Mouse (Mus musculus) spleen, adult 2 months (tissue): ENCODE results near the gene Fam171a2.

ENCODE experiments used
- CTCF ChIP-seq: fragments of 200-500 bp; IDR thresholded peaks from 2 replicates; pipeline ENCODE4 v1.5.1; 2011; ENCODE audit warnings: mild to moderate bottlenecking, inconsistent platforms; ENCODE audit not compliant: insufficient read depth, insufficient read length, insufficient replicate concordance; ENCODE audit errors: extremely low read depth
- POLR2A ChIP-seq: fragments of 200-500 bp; IDR thresholded peaks from 2 replicates; pipeline ENCODE4 v1.6.1; 2011; ENCODE audit warnings: low read depth, low read length, inconsistent platforms

- TF ChIP-seq POLR2A (no peak), CTCF (no peak)
Observed at GRCm38 (mm10) chr11:102399107-102399506, 48.4 kb downstream of the Fam171a2 start.
